In genomic region chr3:52510088-52510765, GRCm38 (mm10) we compare ENCODE assay signal across 8 mouse cellular contexts.
DNase-seq lines count a peak whose midpoint lies in the region; ATAC-seq and TF ChIP-seq lines count a peak whose summit lies in the region.
"Had no signal": no experiment of that assay in that cellular context is flagged by ENCODE, and none has a peak within 500 bp of the region (broad histone marks: within the 10 kb centered on the region; RNA-seq: fewer than 3 reads in every experiment).

No protein-coding gene starts in this region.

- TF ChIP-seq POLR2A in CH12.LX (IDR thresholded peaks at IDR 0.05; ENCODE audit: low read depth, low read length) = no peak

- in situ Hi-C loops in CH12.LX (cut with MboI; ENCODE audit: low pct_ligation_motif_present, low pct_unique_long_range_greater_than_20kb, low sequenced_read_pairs) = no loop called here

- no peak for TF ChIP-seq RAD21 in CH12.LX (IDR thresholded peaks at IDR 0.05; ENCODE audit: low read depth, low read length)

- H3K4me1 ChIP-seq in CH12.LX (ENCODE audit: control insufficient read depth in 1 of 2, insufficient read depth in 2 of 2) = peaks cover 0 to 8% of the 10 kb centered on the region in 2 experiments; a peak in 2 of 4 replicates
- peaks cover 17% of the 10 kb centered on the region for H3K4me1 ChIP-seq in forebrain, embryonic 10.5 days
- H3K4me1 ChIP-seq in intestine, embryonic 16.5 days (ENCODE audit: control insufficient read depth, insufficient read depth, low read length) = no peaks in the 10 kb centered on the region
- H3K4me1 ChIP-seq in stomach, embryonic 15.5 days = no peaks in the 10 kb centered on the region
- H3K4me1 ChIP-seq: megakaryocyte, embryonic 14.5 days had no signal

- H3K9me3 ChIP-seq in CH12.LX (replicated peaks; ENCODE audit: low read length) = peaks cover 17% of the 10 kb centered on the region
- H3K9me3 ChIP-seq in forebrain, embryonic 10.5 days = peaks cover 7% of the 10 kb centered on the region; the same call in 1 of the 2 replicates
- H3K9me3 ChIP-seq in intestine, embryonic 16.5 days (ENCODE audit: control insufficient read depth, low read length) = no peaks in the 10 kb centered on the region
- no peaks in the 10 kb centered on the region for H3K9me3 ChIP-seq in stomach, embryonic 15.5 days

- no peak overlapping the region for H3K4me2 ChIP-seq in CH12.LX (ENCODE audit: insufficient read depth, low read depth, poor library complexity, severe bottlenecking)
- peak overlapping the region; percentile 41 for H3K4me2 ChIP-seq in intestine, embryonic 16.5 days (ENCODE audit: low read depth, low read length)
- H3K4me2 ChIP-seq in stomach, embryonic 15.5 days = peak overlapping the region; percentile 22; the same call in 1 of the 2 replicates

- no peak for DNase-seq in CH12.LX (ENCODE audit: extremely low read depth)
- peak; percentile 54 for DNase-seq in ES-CJ7 (ENCODE audit: low read depth, low spot score)
- DNase-seq in forebrain, embryonic 10.5 days (ENCODE audit: extremely low spot score, low spot score) = no peak
- DNase-seq in lung, postnatal 10 days = peak; percentile 46
- no peak for DNase-seq in ovary, adult 18-20 months (ENCODE audit: low spot score)

- no peak overlapping the region for H3K9ac ChIP-seq in CH12.LX (ENCODE audit: insufficient read depth, low read depth)
- H3K9ac ChIP-seq in intestine, embryonic 16.5 days (ENCODE audit: low read depth, low read length) = no peak overlapping the region
- no peak overlapping the region for H3K9ac ChIP-seq in stomach, embryonic 15.5 days

- no peaks in the 10 kb centered on the region for H3K79me2 ChIP-seq in CH12.LX (replicated peaks; ENCODE audit: control insufficient read depth, extremely low read depth, insufficient read depth, poor library complexity, severe bottlenecking)

- ATAC-seq in intestine, embryonic 16.5 days = peak; percentile 88
- ATAC-seq in stomach, embryonic 15.5 days (ENCODE audit: insufficient read depth, low FRiP score, low read depth) = 0 out of 2 replicates have a peak, but pooled peaks have one; percentile 43

- dilution Hi-C loops in CH12.LX (cut with MboI; ENCODE audit: extremely low pct_ligation_motif_present, extremely low pct_unique_long_range_greater_than_20kb, low sequenced_read_pairs) = no loop called here

- H3K4me3 ChIP-seq in CH12.LX (replicated peaks in 1 of 3; ENCODE audit: low read depth in 2 of 3, low read length in 2 of 3, poor library complexity in 1 of 3) = no peak overlapping the region
- peak overlapping the region; percentile 20 for H3K4me3 ChIP-seq in forebrain, embryonic 10.5 days
- peak overlapping the region; percentile 30 for H3K4me3 ChIP-seq in intestine, embryonic 16.5 days (ENCODE audit: low read length)
- H3K4me3 ChIP-seq in stomach, embryonic 15.5 days (replicated peaks) = no peak overlapping the region; the same call in 1 of the 2 replicates
- H3K4me3 ChIP-seq: megakaryocyte, embryonic 14.5 days had no signal

- 69% methylated on average over 12 of the region's 12 CpGs for WGBS in forebrain, embryonic 10.5 days
- 55% methylated on average over 12 of the region's 12 CpGs for WGBS in intestine, embryonic 16.5 days
- 53% methylated on average over 12 of the region's 12 CpGs for WGBS in stomach, embryonic 15.5 days

- no peaks in the 10 kb centered on the region for H3K27me3 ChIP-seq in CH12.LX (replicated peaks)
- H3K27me3 ChIP-seq in forebrain, embryonic 10.5 days (ENCODE audit: poor library complexity, severe bottlenecking) = no peaks in the 10 kb centered on the region
- no peaks in the 10 kb centered on the region for H3K27me3 ChIP-seq in intestine, embryonic 16.5 days (replicated peaks; ENCODE audit: control insufficient read depth, insufficient read depth, low read length)
- H3K27me3 ChIP-seq in stomach, embryonic 15.5 days (replicated peaks) = no peaks in the 10 kb centered on the region

- no peaks in the 10 kb centered on the region for H3K36me3 ChIP-seq in CH12.LX (replicated peaks in 1 of 2; ENCODE audit: control insufficient read depth in 1 of 2, insufficient read depth in 1 of 2, low read length in 1 of 2)
- H3K36me3 ChIP-seq in forebrain, embryonic 10.5 days (replicated peaks) = no peaks in the 10 kb centered on the region
- H3K36me3 ChIP-seq in intestine, embryonic 16.5 days (ENCODE audit: control insufficient read depth, insufficient read depth, low read length) = no peaks in the 10 kb centered on the region
- no peaks in the 10 kb centered on the region for H3K36me3 ChIP-seq in stomach, embryonic 15.5 days

- no peak overlapping the region for H3K27ac ChIP-seq in CH12.LX (ENCODE audit: insufficient read depth, low read depth)
- H3K27ac ChIP-seq in forebrain, embryonic 10.5 days = no peak overlapping the region
- H3K27ac ChIP-seq in intestine, embryonic 16.5 days (ENCODE audit: low read length) = peak overlapping the region; percentile 78
- no peak overlapping the region for H3K27ac ChIP-seq in stomach, embryonic 15.5 days

- TF ChIP-seq EP300 in CH12.LX (IDR thresholded peaks at IDR 0.05; ENCODE audit: low read length) = no peak

- no peak for TF ChIP-seq CTCF in CH12.LX (conservative IDR thresholded peaks at IDR 0.05 in 1 of 2, IDR thresholded peaks at IDR 0.05 in 1 of 2; ENCODE audit: low read depth in 2 of 2, low read length in 2 of 2)

TF ChIP-seq in CH12.LX, 34 proteins besides CTCF, POLR2A, EP300 and RAD21:
- TF ChIP-seq HCFC1 (IDR thresholded peaks at IDR 0.05; ENCODE audit: low read depth, low read length) = peak; percentile 85
- TF ChIP-seq ZC3H11A (IDR thresholded peaks at IDR 0.05; ENCODE audit: low read depth, low read length) = no peak

Comparison
In these comparisons a context has a peak if more than half of its experiments do, and no peak if none do; other contexts are left out.
1. DNase-seq: peak in ES-CJ7 (single experiment) and lung, postnatal 10 days (single experiment); none in CH12.LX (single experiment), forebrain, embryonic 10.5 days (single experiment) and ovary, adult 18-20 months (single experiment).
2. H3K4me3 ChIP-seq: peak in forebrain, embryonic 10.5 days (single experiment) and intestine, embryonic 16.5 days (single experiment); none in CH12.LX (0 of 3) and stomach, embryonic 15.5 days (single experiment).